Mouse (Mus musculus): ENCODE results near the gene Cpn2.

DNA sequence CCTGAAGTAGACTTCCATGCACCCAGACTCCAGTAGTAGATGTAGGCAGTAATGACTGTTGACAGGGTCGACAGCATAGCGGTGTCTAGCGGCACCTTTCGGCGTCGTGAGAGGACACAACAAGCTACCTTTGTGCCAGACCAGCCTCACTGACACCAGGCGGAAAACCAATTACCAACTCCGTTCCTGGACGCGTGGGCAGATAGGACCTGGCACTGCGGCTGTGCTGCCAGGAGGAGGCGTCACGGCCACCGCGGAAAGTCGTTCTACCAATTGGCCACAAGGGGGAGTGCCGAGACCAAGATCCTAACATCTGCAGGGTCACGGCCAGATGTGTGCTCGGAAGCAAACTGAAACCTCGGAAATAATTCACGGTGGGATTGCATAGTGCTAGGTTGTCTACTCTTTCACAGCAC lies 15.3 kb downstream of the Cpn2 start:
- TF ChIP-seq GATA1 (IDR thresholded peaks at IDR 0.05; ENCODE audit: borderline replicate concordance, low read length) (no peak), FLI1 (IDR thresholded peaks at IDR 0.05; ENCODE audit: low read length) (no peak)
